Mouse (Mus musculus) cerebellum, adult 11-12 months (tissue): ENCODE data around the gene Sec24a.
"Not testable (repeated sequence)": the region's sequence is repeated elsewhere in the genome, so short reads cannot be mapped to it uniquely, and the experiment has no call there.

Experiments used
- DNase-seq: peaks from one replicate; pipeline ENCODE4 v3.0.0; 2022

The Sec24a gene

DNA sequence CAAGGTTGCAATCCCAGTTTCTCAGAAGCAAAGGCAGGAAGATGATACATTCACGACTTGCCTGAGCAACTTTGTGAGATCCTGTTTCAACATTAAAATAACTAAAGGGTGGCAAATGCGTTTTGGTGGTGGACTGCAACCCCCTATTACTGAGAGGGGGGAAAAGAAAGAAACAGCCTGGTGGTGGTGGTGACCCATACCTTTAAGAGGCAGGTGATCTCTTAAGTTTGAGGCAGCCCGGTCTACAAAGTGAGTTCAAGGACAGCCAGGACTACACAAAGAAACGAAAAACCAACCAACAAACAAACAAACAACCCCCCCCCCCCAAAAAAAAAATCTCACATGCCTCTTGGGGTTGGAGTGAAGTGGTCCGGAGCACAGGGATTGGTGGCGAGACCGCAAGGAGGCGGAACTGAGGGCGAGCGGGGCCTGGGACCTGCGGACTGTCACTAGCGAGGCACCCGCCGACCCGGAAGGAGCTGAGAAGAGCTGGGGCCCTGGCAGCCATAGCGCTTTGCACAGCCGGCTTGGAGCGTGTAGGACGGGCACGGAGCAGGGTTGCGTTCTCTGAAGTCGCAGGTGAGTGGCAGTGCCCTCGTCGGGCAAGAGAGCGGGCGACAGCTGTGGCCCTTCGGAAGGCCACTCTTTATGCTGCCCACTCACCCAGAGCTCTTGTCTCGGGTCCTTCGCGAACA is at the start of gene Sec24a, which contains the start of gene Sar1b:
TSS of gene Sec24a (minus strand) at position 422 of the 695 bp plus-strand sequence.
TSS of gene Sar1b (plus strand) at position 475 of the 695 bp plus-strand sequence.
- DNase-seq: peak; percentile 80

- no peak for DNase-seq
Observed at GRCm38 (mm10) chr11:51812022-51812546, 48.6 kb upstream of the Sec24a start.

GRCm38 (mm10) chr11:51811230-51811629 is 47.8 kb upstream of the Sec24a start:
- DNase-seq: no peak

GRCm38 (mm10) chr11:51809632-51810224 is 46.3 kb upstream of the Sec24a start:
- DNase-seq: no peak

DNA sequence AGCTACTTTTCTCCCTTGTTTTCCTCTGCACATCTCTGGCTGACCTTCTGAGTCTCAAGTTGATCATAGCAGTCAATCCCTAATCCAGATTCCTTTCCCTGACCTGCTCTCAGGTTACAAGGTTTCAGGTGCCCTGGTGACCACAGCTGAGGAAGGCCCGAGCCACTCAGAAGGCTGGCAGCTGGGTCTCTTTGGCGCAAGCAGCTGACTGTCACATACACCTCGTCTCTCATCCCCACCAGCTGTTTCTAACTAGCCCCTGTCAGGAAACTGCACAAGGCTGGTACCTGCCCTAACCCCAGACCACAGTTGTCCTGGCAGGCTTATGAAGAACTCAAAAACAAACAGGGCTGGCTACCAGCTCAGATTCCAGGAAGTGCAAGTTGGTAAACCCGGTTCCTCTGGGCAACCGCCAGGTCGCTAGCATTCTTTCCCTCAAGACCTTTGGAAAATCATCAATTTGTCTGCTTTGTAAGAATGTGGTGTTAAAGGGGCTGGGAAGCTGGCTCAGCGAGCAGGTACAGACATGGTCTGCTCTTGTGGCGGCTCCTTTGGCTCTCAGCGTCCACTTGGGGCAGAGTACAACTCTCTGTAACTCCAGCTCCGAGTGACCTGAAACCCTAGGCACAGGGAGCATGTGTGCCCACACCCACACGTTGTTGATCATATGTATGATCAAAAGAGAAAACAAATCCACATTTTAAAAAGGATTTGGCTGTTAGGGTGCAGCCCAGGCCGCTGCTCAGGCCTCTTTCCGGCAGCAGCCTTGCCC is 43.9 kb upstream of the Sec24a start:
- no peak for DNase-seq

DNA sequence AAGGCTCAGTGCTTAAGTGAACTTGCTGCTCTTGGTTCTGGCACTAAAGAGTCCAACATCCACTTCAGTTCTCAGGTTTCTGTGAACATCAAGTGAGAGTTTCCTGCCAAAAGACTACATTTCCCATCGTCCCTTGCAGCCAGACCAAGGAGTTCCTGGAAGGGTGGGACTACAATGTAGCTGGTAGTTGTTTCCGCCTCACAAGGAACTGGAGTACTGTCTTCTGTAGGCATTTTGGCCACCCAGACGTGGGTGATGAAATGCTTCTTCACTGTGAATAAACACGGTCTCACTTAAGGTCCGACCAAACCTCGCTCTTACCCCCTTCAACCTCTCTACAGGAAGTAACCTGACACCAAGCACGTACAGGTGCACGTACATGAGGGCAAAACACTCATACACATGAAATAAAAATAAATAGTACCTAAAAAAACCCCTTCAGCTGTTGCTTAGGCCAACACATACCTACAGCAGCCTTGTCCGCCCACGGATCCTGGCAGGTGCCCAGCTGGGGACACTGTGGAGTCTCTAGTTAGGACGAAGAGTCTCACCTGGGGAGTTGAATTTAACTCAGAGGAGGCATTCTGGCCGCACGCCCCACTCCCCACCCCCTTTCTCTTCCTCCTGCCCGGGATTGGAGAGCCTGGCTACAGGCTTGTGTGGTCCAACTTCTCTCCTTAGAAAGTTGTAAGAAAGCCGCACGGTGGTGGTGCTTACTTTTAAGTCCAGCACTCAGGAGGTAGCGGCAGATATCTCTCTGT is 42.0 kb upstream of the Sec24a start:
- DNase-seq: peak; percentile 75

DNA sequence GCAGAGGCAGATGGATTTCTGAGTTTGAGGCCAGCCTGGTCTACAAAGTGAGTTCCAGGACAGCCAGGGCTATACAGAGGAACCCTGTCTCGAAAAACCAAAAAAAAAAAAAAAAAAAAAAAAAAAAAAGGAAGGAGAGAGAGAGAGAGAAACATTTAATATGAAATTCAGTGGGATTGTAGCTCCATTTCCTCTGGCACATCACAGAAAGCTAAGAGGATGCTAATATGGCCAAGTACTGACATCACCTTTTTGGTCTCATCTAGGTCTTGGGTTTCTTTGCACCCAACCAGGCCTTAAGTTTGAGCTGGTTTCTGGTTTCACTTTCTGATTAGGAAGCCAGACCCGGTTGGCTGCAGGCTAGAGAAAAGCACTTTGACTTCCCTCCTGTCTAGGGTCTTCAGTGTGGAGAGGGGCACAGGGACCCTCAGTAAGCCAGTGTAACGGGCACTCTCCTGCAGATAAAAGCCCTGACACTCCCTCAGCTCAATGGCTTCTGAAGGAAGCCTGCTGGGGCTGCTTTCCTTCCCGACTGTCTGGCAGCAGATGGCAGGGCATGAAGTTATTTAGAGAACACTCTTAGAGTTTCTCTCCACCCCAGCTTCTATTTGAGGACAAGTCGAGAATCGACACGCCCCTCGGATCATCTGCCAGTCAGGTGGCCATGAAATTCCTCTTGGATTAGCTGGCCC is 37.3 kb upstream of the Sec24a start:
- DNase-seq: no peak

- no peak for DNase-seq
Observed at GRCm38 (mm10) chr11:51796272-51796671, 32.8 kb upstream of the Sec24a start.

- DNase-seq: no peak
Observed at GRCm38 (mm10) chr11:51790662-51791061, 27.2 kb upstream of the Sec24a start.

DNA sequence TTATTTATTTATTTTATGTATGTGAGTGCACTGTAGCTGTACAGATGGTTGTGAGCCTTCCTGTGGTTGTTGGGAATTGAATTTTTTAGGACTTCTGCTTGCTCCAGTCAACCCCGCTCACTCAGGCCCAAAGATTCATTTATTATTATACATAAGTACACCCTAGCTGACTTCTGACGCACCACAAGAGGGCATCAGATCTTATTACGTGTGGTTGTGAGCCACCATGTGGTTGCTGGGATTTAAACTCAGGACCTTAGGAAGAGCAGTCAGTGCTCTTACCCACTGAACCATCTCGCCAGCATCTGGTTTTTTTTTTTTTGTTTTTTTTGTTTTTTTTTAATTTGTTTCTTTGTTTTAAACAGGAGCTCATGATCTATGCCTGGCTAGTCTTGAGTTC is 26.3 kb upstream of the Sec24a start:
- not testable (repeated sequence) for DNase-seq

DNA sequence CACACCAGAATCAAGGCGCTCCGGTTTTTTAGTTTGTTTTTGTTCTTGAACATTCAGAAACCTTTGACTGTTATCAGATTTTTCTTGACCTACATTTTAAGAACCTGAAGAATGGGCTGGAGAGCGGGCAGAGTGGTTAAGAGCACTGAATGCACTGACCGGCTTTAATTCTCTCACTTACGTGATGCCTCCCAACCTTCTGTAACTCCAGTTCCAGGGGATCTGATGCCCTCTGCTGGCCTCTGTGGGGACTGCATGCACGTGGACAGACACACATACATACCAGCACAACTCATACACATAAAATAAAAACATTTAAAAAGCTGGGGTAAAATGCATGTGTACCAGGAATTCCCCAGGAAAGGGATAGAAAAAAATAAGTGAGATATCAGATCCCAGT is 22.5 kb upstream of the Sec24a start:
- no peak for DNase-seq

GRCm38 (mm10) chr11:51782721-51783120 is 19.3 kb upstream of the Sec24a start:
- DNase-seq: no peak

GRCm38 (mm10) chr11:51780773-51781267 is 17.4 kb upstream of the Sec24a start:
- DNase-seq: no peak

DNA sequence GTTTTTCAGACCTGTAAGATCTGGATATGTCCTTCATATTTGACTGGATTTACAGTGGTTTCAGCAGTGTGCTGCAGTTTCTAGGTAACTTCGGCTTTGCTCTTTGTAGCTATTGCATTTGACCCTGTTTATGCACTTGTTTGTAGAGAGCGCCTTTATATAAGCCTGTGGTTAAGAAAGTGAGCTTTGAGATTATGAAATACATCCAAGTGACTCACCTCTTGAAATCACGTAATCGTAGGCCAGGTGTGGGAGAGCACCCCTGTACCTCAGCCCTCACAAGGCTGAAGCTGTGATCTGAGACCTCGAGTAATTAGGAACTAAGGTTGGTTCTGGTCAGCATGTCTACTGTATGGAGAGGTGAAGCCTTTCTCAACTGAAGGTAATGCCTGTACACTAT is 14.0 kb upstream of the Sec24a start:
- DNase-seq: no peak

DNA sequence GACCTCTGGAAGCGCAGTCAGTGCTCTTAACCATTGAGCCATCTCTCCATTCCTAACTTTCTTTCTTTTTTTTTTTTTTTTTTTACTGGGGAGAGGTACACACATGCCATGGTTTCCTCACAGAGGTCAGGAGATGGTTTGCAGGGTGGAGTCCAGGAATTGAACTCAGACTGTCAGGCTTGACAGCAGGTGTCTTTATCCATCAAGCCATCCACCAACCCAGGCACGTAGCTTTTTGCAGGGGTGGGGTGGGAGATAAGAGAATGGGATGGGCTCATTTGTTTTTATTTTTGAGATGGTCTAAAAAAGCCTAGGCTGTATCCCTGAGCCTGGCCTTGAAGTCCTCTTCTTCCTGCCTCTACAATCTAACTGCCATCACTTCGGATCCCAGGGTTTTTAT is 12.1 kb upstream of the Sec24a start:
- DNase-seq: no peak

GRCm38 (mm10) chr11:51768296-51768695 is 4.9 kb upstream of the Sec24a start:
- no peak for DNase-seq

DNA sequence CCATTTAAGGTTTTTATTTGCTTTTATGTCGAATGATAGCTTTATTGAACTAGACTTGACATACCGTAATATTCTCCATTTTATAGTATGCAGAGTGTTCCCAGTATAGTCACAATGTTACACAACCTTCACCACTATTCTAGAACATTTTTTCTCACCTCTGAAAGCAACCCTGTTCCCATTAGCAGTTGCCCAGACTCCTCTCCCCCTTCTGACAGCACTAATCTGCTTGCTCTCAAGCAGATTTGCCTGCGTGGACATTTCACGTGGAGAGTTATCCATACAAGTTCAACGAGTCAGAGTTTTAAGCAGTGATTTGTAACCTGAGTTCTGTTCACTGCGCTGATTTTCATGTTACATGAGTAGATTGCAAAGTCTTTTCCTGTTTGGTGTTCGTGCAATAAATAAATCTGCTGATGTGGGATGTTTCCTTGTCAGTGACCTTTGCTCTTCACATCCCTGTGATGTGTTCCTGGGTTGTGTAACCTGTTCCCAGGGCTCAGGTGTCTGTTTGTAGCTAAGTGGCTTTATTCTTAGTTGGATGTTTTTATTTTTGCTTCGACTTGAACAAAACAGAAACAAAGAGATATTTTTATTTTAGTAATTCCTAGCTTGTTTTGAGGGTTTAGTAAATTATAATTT is 4.3 kb upstream of the Sec24a start:
- no peak for DNase-seq

GRCm38 (mm10) chr11:51764816-51765215 is 1.4 kb upstream of the Sec24a start:
- no peak for DNase-seq

- DNase-seq: no peak
Observed at GRCm38 (mm10) chr11:51763955-51764354, 521 bp upstream of the Sec24a start.

DNA sequence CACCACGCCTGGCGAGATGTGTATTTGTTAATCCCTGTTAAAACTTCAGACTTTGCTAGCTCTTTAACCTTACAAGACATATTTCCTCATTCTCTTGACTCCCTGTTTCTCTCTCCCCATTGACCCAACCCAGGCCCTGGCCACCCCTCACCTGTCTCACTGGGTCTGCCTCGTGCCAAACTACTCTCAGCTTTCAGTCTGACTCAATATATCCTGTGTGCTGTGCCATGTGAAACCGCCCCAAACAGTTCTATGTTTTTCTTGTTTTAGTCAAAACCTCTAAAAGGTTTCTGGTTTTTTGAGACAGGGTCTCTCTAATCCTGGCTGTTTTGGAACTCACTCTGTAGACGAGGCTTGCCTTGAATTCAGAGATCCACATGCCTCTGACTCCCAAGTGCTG is 2.2 kb downstream of the Sec24a start:
- no peak for DNase-seq

- no peak for DNase-seq
Observed at GRCm38 (mm10) chr11:51759941-51760657, 3.3 kb downstream of the Sec24a start.
